Mouse (Mus musculus): ENCODE results near the gene Notch1. TPM values are rescaled to one million over a fixed set of nuclear protein-coding genes. Genes with fewer than 3 reads are reported as not detected.

Gene Notch1
- total and polyA plus RNA-seq, 3 experiments = 0.06 TPM; not detected in 2

- H3K27ac ChIP-seq (ENCODE audit: control insufficient read depth, low read depth, low read length) = no peak overlapping the region
- TF ChIP-seq POLR2A (IDR thresholded peaks at IDR 0.05; ENCODE audit: control insufficient read depth in 1 of 2, insufficient read depth in 1 of 2, low read depth in 1 of 2, low read length in 2 of 2, poor library complexity in 1 of 2) (no peak), ETS1 (IDR thresholded peaks at IDR 0.05; ENCODE audit: low read depth, low read length) (no peak)
- H3K36me3 ChIP-seq (ENCODE audit: control insufficient read depth in 1 of 2, insufficient read depth in 2 of 2, low read length in 2 of 2) = no peaks in the 10 kb centered on the region
- H3K79me2 ChIP-seq (ENCODE audit: control insufficient read depth, insufficient read depth, low read length, poor library complexity) = no peaks in the 10 kb centered on the region
- peaks cover 0 to 3% of the 10 kb centered on the region in 2 experiments; a peak in 2 of 4 replicates for H3K27me3 ChIP-seq (ENCODE audit: control insufficient read depth in 1 of 2, insufficient read depth in 2 of 2, low read length in 2 of 2)
- H3K9me3 ChIP-seq (replicated peaks; ENCODE audit: insufficient read depth, low read length) = no peaks in the 10 kb centered on the region
- H3K4me1 ChIP-seq (ENCODE audit: control insufficient read depth in 1 of 2, insufficient read depth in 2 of 2, low read length in 2 of 2) = no peaks in the 10 kb centered on the region
- H3K4me3 ChIP-seq (ENCODE audit: control insufficient read depth in 1 of 2, insufficient read depth in 1 of 2, low read depth in 2 of 2, low read length in 2 of 2) = no peak overlapping the region
- no peak overlapping the region for H3K9ac ChIP-seq (ENCODE audit: control insufficient read depth, low read depth, low read length, poor library complexity, severe bottlenecking)
- DNase-seq (ENCODE audit: low read depth, low spot score) = no peak
Measured at GRCm38 (mm10) chr2:26498694-26499093, 17.8 kb downstream of the Notch1 start.

GRCm38 (mm10) chr2:26497861-26498533 is 18.5 kb downstream of the Notch1 start:
- TF ChIP-seq BHLHE40 (IDR thresholded peaks at IDR 0.05; ENCODE audit: borderline replicate concordance, low read depth, low read length) (no peak), TAL1 (IDR thresholded peaks at IDR 0.05; ENCODE audit: low read length) (no peak), ZKSCAN1 (IDR thresholded peaks at IDR 0.05; ENCODE audit: low read depth, low read length) (no peak), ZC3H11A (IDR thresholded peaks at IDR 0.05; ENCODE audit: low read depth, low read length) (no peak)
- no peak for DNase-seq (ENCODE audit: low read depth, low spot score)
- H3K9me3 ChIP-seq (replicated peaks; ENCODE audit: insufficient read depth, low read length) = no peaks in the 10 kb centered on the region
- H3K27ac ChIP-seq (ENCODE audit: control insufficient read depth, low read depth, low read length) = no peak overlapping the region
- H3K4me3 ChIP-seq (ENCODE audit: control insufficient read depth in 1 of 2, insufficient read depth in 1 of 2, low read depth in 2 of 2, low read length in 2 of 2) = no peak overlapping the region
- no peaks in the 10 kb centered on the region for H3K79me2 ChIP-seq (ENCODE audit: control insufficient read depth, insufficient read depth, low read length, poor library complexity)
- no peak overlapping the region for H3K9ac ChIP-seq (ENCODE audit: control insufficient read depth, low read depth, low read length, poor library complexity, severe bottlenecking)
- H3K36me3 ChIP-seq (ENCODE audit: control insufficient read depth in 1 of 2, insufficient read depth in 2 of 2, low read length in 2 of 2) = no peaks in the 10 kb centered on the region
- peaks cover 0 to 7% of the 10 kb centered on the region in 2 experiments; a peak in 1 of 4 replicates for H3K4me1 ChIP-seq (ENCODE audit: control insufficient read depth in 1 of 2, insufficient read depth in 2 of 2, low read length in 2 of 2)
- peaks cover 0 to 3% of the 10 kb centered on the region in 2 experiments; a peak in 2 of 4 replicates for H3K27me3 ChIP-seq (ENCODE audit: control insufficient read depth in 1 of 2, insufficient read depth in 2 of 2, low read length in 2 of 2)

- TF ChIP-seq KAT2A (conservative IDR thresholded peaks at IDR 0.05; ENCODE audit: low read depth, low read length) (no peak), NRF1 (IDR thresholded peaks at IDR 0.05; ENCODE audit: insufficient read depth, low read depth, low read length, poor library complexity, severe bottlenecking) (no peak), TAL1 (IDR thresholded peaks at IDR 0.05; ENCODE audit: low read length) (peak; percentile 24; the same call in 1 of the 2 replicates)
- H3K27me3 ChIP-seq (ENCODE audit: control insufficient read depth in 1 of 2, insufficient read depth in 2 of 2, low read length in 2 of 2) = peaks cover 0 to 3% of the 10 kb centered on the region in 2 experiments; a peak in 2 of 4 replicates
- no peaks in the 10 kb centered on the region for H3K79me2 ChIP-seq (ENCODE audit: control insufficient read depth, insufficient read depth, low read length, poor library complexity)
- no peaks in the 10 kb centered on the region for H3K36me3 ChIP-seq (ENCODE audit: control insufficient read depth in 1 of 2, insufficient read depth in 2 of 2, low read length in 2 of 2)
- DNase-seq (ENCODE audit: low read depth, low spot score) = no peak
- H3K4me3 ChIP-seq (ENCODE audit: control insufficient read depth in 1 of 2, insufficient read depth in 1 of 2, low read depth in 2 of 2, low read length in 2 of 2) = no peak overlapping the region
- H3K4me1 ChIP-seq (ENCODE audit: control insufficient read depth in 1 of 2, insufficient read depth in 2 of 2, low read length in 2 of 2) = peaks cover 0 to 7% of the 10 kb centered on the region in 2 experiments; a peak in 1 of 4 replicates
- no peaks in the 10 kb centered on the region for H3K9me3 ChIP-seq (replicated peaks; ENCODE audit: insufficient read depth, low read length)
- no peak overlapping the region for H3K9ac ChIP-seq (ENCODE audit: control insufficient read depth, low read depth, low read length, poor library complexity, severe bottlenecking)
- H3K27ac ChIP-seq (ENCODE audit: control insufficient read depth, low read depth, low read length) = no peak overlapping the region
Measured at GRCm38 (mm10) chr2:26496451-26496850, 20.0 kb downstream of the Notch1 start.

Measured in MEL (cell line).